Mouse (Mus musculus): ENCODE data around the gene Cdc20b.
"Not testable (repeated sequence)": the region's sequence is repeated elsewhere in the genome, so short reads cannot be mapped to it uniquely, and the experiment has no call there.

Cdc20b gene

GRCm38 (mm10) chr13:113034950-113035421 lies at the start of gene Cdc20b:
Gene Cdc20b (plus strand): TSS chr13:113035111.
- peak; percentile 56 for DNase-seq

- no peak for DNase-seq
Observed at GRCm38 (mm10) chr13:112985605-112986450, 49.1 kb upstream of the Cdc20b start.

- DNase-seq = no peak
Observed at GRCm38 (mm10) chr13:112986451-112986950, 48.4 kb upstream of the Cdc20b start.

GRCm38 (mm10) chr13:112987532-112987943 lies 47.4 kb upstream of the Cdc20b start, which contains the start of gene Ccno:
Gene Ccno (plus strand): TSS chr13:112987802.
- peak; percentile 94 for DNase-seq

GRCm38 (mm10) chr13:112987991-112988390 lies 46.9 kb upstream of the Cdc20b start:
- DNase-seq = no peak

- no peak for DNase-seq
Observed at GRCm38 (mm10) chr13:112988866-112989265, 46.0 kb upstream of the Cdc20b start.

GRCm38 (mm10) chr13:112989541-112989940 lies 45.4 kb upstream of the Cdc20b start:
- DNase-seq = peak; percentile 57

GRCm38 (mm10) chr13:112990346-112990745 lies 44.6 kb upstream of the Cdc20b start:
- DNase-seq = no peak

- DNase-seq = peak; percentile 16
Observed at GRCm38 (mm10) chr13:112993531-112994152, 41.3 kb upstream of the Cdc20b start, which contains the start of gene Mcidas. Gene Mcidas (plus strand): TSS chr13:112993845.

- peak; percentile 73 for DNase-seq
Observed at GRCm38 (mm10) chr13:112994191-112994590, 40.7 kb upstream of the Cdc20b start.

GRCm38 (mm10) chr13:112996407-112996806 lies 38.5 kb upstream of the Cdc20b start:
- no peak for DNase-seq

- DNase-seq = no peak
Observed at GRCm38 (mm10) chr13:112997369-112997768, 37.5 kb upstream of the Cdc20b start.

- DNase-seq = no peak
Observed at GRCm38 (mm10) chr13:112998427-112999201, 36.3 kb upstream of the Cdc20b start.

- DNase-seq = no peak
Observed at GRCm38 (mm10) chr13:113000090-113000489, 34.8 kb upstream of the Cdc20b start.

- peak; percentile 59 for DNase-seq
Observed at GRCm38 (mm10) chr13:113000576-113001318, 34.2 kb upstream of the Cdc20b start.

GRCm38 (mm10) chr13:113012683-113013082 lies 22.2 kb upstream of the Cdc20b start:
- no peak for DNase-seq

GRCm38 (mm10) chr13:113013174-113013953 lies 21.5 kb upstream of the Cdc20b start:
- not testable (repeated sequence) for DNase-seq

- no peak for DNase-seq
Observed at GRCm38 (mm10) chr13:113021521-113021920, 13.4 kb upstream of the Cdc20b start.

- no peak for DNase-seq
Observed at GRCm38 (mm10) chr13:113022467-113022866, 12.4 kb upstream of the Cdc20b start.

GRCm38 (mm10) chr13:113023274-113024143 lies 11.4 kb upstream of the Cdc20b start:
- DNase-seq = no peak

Data from lung, postnatal 14 days (tissue).